Mouse (Mus musculus) urinary bladder, adult 18-20 months (tissue): ENCODE measurements at regions not wholly inside any gene's neighbourhood (a gene's known extent, or its start where the extent isn't known, plus 50 kb on each side); places are given as distances from the start of the nearest gene placed in this dataset.
A peak's percentile ranks its signal among the peaks of the same experiment; 100 is the strongest.

Experiments used
- DNase-seq, 2 experiments: peaks; one replicate each; pipeline ENCODE4 v3.0.0; 2022; ENCODE audit warnings: low spot score in 2 of 2, mixed read lengths in 2 of 2

DNA sequence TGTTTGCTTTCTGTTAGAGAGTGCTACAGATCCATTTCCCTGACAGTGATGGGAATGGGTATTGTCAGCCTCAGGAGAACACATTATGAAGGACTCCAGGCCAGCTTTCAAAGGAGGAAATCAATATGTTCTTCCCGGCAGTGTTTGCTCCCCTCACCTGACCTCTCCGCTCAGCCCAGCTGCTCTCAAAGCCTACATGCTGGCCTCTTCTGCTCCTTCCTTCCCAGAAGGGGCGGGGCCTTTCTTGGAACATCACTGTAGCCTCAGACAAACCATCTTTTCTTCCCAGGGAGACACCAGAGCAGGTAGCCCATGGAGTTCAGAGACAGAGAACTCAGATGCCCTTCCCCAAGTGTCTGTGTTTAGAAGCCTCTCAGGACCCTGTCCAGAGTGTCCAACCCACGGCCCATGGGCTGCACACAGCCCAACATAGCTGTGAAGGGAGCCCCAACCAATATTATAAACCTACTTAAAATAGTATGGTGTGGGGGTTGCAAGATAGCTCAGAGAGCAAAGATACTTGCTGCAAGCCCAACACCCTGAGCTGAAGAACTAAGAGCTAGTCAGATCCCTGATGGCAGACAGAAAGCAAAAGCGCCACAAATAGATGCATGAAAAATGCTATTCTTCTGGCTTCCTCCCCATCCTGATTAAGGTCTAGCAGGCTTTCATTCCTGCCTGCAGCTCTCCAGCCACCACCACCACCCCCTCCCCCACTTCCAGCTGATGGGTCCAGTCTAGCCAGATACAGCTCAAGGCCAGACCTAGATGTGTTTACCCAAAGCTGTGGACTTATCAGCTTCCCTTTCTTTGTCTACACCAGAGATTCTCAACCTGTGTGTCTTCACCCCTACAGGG lies 141.8 kb upstream of the Hs6st1 start:
- DNase-seq: no peak

DNA sequence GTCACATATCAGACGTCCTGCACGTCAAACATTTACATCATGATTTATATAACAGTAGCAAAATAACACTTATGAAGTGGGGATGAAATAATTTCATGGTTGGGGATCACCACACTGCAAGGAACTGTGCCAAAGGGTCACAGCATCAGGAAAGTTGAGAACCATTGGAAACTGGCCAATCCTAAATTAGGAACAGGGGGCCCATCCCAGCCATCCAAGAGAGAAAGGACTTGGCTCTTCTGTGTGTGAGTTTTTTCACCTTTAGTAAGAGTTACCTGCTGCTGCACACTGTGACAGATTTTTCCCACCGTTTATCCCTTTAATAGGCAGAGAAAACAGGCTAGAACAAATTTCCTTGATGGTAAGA lies 141.2 kb upstream of the Hs6st1 start:
- no peak for DNase-seq

GRCm38 (mm10) chr1:35930351-35930750 lies 137.8 kb upstream of the Hs6st1 start:
- DNase-seq: peak in 1 of 2 experiments; percentile 20

DNA sequence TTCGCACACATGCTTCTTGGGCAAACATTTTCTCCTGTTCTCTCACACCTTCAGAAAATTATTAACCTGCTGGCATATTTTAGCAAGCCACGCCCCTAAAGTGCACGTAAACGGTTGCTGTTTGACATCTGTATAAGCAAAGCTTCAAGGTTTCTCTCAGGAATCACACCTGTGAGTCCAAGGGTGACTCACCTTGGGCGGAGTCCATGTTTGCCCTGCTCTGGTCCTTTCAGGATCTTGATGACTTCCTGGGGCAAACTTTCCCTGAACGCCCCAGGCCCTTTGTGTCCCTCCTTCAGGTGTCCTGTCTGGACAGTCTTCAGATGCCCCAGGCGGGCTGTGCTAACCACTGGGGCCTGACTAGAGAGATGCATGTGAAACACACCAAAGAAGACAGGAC lies 137.1 kb upstream of the Hs6st1 start:
- DNase-seq: no peak

DNA sequence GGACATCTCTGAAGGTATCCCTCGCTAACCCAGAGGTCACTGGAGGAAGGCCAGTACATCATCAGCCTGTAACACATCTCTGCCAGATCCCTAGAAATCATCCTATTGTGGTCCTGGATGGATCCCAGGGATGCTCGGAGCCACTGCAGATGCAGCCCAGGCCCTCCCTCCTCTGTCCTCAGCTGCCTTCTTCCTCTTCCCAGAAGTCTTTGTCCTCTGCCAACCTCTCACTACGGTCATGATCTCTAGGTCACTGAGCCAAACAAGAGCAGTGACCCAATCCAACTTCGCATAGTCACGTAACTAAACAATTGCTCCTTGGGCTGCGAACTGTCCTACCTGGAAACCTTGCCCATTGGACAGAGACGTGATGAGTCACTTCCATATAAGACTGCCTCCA lies 134.7 kb upstream of the Hs6st1 start:
- no peak for DNase-seq

GRCm38 (mm10) chr1:35935099-35935651 lies 133.0 kb upstream of the Hs6st1 start:
- DNase-seq: no peak

DNA sequence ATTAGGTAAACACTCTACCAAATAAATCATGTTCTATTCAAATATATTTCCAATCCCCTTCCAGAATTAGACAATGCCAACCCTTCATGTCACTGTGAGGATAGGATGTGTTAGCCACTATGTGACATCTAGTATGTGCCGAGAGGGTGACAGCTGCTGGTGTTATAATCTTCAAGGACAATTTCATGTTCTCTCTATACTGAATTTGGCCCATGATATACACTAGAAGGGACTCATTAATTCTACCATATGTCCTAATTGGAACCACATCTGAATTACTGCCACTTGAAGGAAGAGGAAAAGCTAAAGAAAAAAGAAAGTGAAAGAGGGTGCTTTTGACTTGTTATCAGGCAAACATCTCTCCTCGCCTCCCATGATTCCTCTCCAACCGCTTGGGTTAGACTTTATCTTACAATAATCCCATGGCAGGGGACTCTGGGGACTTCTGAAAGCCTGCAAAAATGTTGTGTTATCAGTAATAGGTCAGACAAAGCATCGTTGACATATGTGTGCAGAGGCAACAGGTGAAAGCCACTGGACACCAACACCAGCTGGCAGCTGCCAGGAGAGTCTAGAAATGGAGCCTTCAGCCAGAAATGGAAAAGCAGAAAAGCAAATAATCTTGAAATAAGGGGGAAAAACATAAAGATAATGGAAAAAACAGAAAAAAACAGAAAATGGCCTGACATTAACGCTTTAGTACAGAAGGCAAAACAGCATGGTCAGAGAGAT lies 131.7 kb upstream of the Hs6st1 start:
- DNase-seq: no peak

DNA sequence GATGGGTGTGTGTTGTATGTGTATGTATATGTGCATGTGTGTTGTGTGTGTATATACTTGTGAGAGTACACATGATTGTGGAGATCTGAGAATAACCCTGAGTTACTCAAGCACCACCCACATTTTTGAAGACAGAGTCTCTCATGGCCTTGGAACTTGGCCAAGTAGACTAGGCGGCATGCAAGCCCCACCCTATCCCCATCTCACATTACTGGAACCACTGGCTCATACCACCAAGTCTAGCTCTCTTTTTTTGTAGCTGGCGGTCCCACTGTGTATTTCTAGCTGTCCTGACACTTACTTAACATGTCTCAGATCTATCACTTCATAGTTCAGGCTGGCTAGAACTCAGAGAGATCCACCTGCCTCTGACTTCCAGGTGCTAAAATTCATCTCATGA lies 128.0 kb upstream of the Hs6st1 start:
- no peak for DNase-seq

- DNase-seq: no peak
These were observed 126.5 kb upstream of the Hs6st1 start for GRCm38 (mm10) chr1:35941642-35942077.

GRCm38 (mm10) chr1:35942222-35942621 lies 126.0 kb upstream of the Hs6st1 start:
- no peak for DNase-seq

- no peak for DNase-seq
These were observed 124.4 kb upstream of the Hs6st1 start for GRCm38 (mm10) chr1:35943800-35944199.

DNA sequence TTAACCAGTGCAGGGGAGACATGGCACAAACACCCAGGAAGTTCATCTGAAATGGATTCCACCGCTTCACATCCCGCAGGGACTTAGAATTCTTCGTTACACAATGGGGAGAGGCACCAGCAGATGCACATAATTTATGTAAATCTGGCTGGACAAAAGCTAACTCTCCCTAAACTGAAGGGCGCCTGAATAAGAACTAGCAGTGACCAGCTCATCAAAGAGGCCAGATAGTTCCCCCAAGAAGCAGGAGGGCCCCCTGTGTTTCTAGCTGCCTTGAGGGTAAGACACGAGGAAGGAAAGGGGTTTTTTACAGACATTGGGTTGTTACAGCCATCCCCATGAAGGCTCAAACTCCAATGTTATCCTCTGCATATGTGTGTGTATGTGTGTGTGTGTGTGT lies 123.8 kb upstream of the Hs6st1 start:
- DNase-seq: no peak

DNA sequence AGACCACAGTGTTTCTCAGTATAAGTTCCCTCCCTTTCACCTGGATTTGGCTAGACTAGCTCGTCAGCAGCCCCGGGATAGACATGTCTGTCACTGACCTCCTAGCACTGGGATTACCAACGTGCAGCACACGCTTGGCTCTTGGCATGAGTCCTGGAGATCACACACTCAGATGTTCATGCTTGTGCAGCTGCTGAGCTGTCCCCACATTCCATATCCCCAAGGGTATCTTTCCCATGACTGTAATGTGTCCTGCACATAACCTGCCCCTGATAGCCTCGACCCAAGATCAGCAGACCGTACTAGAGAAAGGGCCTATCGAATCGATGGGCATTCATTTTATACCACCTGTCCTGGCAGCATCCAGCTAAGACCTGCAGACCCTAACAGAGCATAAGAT lies 123.4 kb upstream of the Hs6st1 start:
- no peak for DNase-seq

GRCm38 (mm10) chr1:35945596-35945995 lies 122.6 kb upstream of the Hs6st1 start:
- no peak for DNase-seq

DNA sequence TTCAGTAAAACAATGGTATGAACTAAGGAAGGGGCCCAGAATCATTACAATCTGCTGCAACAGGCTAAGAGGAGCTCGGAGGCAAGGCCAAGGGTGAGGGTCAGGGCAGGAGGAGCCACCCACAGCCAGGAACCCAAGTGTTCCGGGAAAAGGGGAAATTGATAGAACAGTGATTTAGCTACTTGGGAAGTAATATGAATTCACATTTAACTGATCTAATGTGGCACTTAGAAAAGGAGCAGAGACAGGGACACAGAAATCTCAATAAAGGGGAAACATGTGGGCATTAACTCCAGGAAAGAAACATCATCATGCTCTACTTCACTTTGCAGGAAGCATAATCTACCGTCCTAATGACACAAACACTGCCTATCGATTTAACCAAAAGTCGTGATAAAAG lies 120.1 kb upstream of the Hs6st1 start:
- DNase-seq: no peak

DNA sequence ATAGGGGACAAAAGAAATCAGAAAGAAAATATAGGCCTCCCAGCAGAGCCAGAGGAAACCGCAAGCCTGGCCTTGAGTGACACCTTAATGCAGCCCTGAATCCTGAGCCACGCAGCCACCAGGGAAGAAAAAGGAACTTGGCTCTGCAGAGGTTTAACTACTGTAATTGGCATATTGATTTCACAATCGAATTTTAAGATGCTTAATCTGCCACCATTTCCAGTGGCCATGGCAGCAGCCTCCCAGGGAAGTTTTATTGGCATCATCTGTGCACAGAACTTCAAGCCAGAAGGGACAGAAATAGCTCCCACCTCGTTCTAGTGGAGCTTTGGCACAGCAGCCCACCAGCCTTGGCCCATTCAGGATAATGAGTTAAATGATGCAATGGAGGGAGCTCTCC lies 117.1 kb upstream of the Hs6st1 start:
- DNase-seq: no peak

DNA sequence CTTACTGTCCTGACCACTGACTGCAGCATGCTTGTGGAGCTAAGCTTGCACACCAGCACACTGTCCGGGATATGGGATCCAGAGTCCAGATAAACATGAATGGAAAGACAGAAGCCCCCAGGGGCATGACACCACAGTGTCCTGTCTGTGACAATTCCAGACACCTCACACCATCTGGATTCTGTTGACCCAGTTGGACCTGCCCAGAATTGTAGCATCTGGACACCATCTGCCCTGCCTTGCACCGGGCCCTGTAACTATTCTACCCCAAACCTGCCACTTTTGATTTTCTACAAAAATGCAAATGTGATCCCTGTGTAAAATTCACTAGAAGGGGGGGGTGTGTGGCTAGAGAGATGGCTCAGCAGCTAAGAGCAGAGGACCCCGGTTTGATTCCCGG lies 114.5 kb upstream of the Hs6st1 start:
- DNase-seq: no peak

- DNase-seq: no peak
These were observed 110.5 kb upstream of the Hs6st1 start for GRCm38 (mm10) chr1:35957425-35958372.

DNA sequence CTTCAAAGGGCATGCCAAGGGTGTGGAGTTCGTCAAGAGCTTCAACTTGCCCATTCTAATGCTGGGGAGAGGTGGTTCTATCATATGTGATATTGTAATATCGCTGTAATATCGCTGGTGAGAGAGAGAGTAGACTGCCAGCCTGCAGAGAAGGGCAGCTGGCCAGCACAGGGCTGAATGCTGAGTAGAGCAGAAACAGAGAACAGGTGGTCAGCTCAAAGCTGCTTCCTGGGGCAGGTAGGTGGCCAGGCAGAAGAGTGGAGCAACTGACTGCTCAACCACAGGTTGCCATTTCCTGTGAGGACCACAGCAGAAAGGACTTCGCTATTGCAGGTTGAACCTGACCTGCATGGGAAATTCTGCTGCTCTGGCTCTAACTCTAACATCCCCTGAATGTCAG lies 108.5 kb upstream of the Hs6st1 start:
- no peak for DNase-seq

- DNase-seq: no peak
These were observed 107.4 kb upstream of the Hs6st1 start for GRCm38 (mm10) chr1:35960844-35961243.

DNA sequence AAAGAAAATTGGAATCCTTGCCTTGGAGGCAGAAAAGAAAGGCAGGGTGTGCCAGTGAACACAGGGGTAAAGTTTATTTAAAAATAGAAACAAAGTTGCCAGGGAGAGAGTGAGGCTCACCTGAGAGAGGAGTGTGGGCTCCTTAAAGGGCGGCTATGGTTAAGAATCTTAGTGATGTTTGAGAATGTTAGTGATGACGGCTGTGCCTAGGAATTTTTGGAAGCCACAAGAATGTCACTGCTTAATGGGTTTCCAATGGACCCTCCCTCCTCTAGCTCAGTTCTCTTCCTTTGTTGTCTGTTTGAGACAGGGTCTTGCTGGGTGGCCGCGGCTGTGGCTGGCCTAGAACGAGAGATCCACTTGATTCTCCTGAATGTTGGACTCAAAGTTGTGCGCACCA lies 106.3 kb upstream of the Hs6st1 start:
- no peak for DNase-seq

- DNase-seq: no peak
These were observed 99.7 kb upstream of the Hs6st1 start for GRCm38 (mm10) chr1:35968489-35968888.
